Mouse (Mus musculus) embryonic facial prominence, embryonic 15.5 days (tissue): Measurements from ENCODE around the gene Arhgap42. TPM values are rescaled to one million over a fixed set of nuclear protein-coding genes. Genes with fewer than 3 reads are reported as not detected.

Experiments
- ATAC-seq: fragments of 200-750 bp; cut with Nextera tagmentation; 2 replicates; pipeline ENCODE4 v1.8.0; 2017; ENCODE audit warnings: low read depth, moderate TSS enrichment; ENCODE audit not compliant: insufficient number of reproducible peaks, low FRiP score, low TSS enrichment
- H3K27ac ChIP-seq: fragments of 300-500 bp; sonication (generic); replicated peaks from 2 replicates; pipeline ENCODE4 v1.5.1; 2015; ENCODE audit warnings: mild to moderate bottlenecking, inconsistent platforms
- H3K27me3 ChIP-seq: fragments of 300-500 bp; sonication (generic); 2 replicates; pipeline ENCODE4 v1.6.1; 2015; ENCODE audit warnings: inconsistent platforms
- H3K36me3 ChIP-seq: fragments of 300-500 bp; sonication (generic); 2 replicates; pipeline ENCODE4 v1.6.1; 2015; ENCODE audit warnings: mild to moderate bottlenecking, inconsistent platforms
- H3K4me1 ChIP-seq: fragments of 300-500 bp; sonication (generic); 2 replicates; pipeline ENCODE4 v1.6.1; 2015; ENCODE audit warnings: inconsistent platforms
- H3K4me2 ChIP-seq: fragments of 300-500 bp; sonication (generic); replicated peaks from 2 replicates; pipeline ENCODE4 v1.6.1; 2015; ENCODE audit warnings: mild to moderate bottlenecking, inconsistent platforms
- H3K4me3 ChIP-seq: fragments of 300-500 bp; sonication (generic); replicated peaks from 2 replicates; pipeline ENCODE4 v1.5.1; 2015; ENCODE audit warnings: mild to moderate bottlenecking, inconsistent platforms
- H3K9ac ChIP-seq: fragments of 300-500 bp; sonication (generic); 2 replicates; pipeline ENCODE4 v1.6.1; 2015; ENCODE audit warnings: inconsistent platforms
- H3K9me3 ChIP-seq: fragments of 300-500 bp; sonication (generic); replicated peaks from 2 replicates; pipeline ENCODE4 v1.6.1; 2016; ENCODE audit warnings: inconsistent platforms
- WGBS: fragments of 180-500 bp; shearing (Covaris S2); methylation state at CpG from one replicate; pipeline ENCODE4 v1.1.7; 2015; 5-methylcytosine and 5-hydroxymethylcytosine counted together
- polyA plus RNA-seq: library from polyadenylated mRNA; unstranded; fragments of >200 nt; fragmentation: Nextera tagmentation; extraction: Ambion mirVana; gene quantifications from 2 replicates; pipeline ENCODE4 v1.2.1, GENCODE M21; 2015

Arhgap42 gene
- 54.5 TPM in 2 replicates for polyA plus RNA-seq

- ATAC-seq, result peak; percentile 91
- no peaks in the 10 kb centered on the region for H3K27me3 ChIP-seq
- WGBS, result under 1% methylated on average over 78 of the region's 78 CpGs
These were observed at the start of gene Arhgap42 for GRCm38 (mm10) chr9:9238438-9239391. Gene Arhgap42 (minus strand): TSS chr9:9239101.

GRCm38 (mm10) chr9:9288140-9288539 lies 49.2 kb upstream of the Arhgap42 start:
- WGBS, result 82% methylated on average over 2 of the region's 2 CpGs
- H3K9me3 ChIP-seq, result no peaks in the 10 kb centered on the region

More at GRCm38 (mm10) chr9:9238438-9239391, at the start of gene Arhgap42:
- Histone ChIP-seq H3K36me3 (no peaks in the 10 kb centered on the region), H3K4me1 (peaks cover 11% of the 10 kb centered on the region), H3K4me2 (peak within 1 kb of the TSS; percentile 59), H3K4me3 (peak within 1 kb of the TSS; percentile 88), H3K9me3 (no peaks in the 10 kb centered on the region), H3K9ac (peak within 1 kb of the TSS; percentile 97), H3K27ac (peak within 1 kb of the TSS; percentile 97)

GRCm38 (mm10) chr9:9269305-9269704 lies 30.4 kb upstream of the Arhgap42 start:
- Histone ChIP-seq H3K9ac (no peak overlapping the region), H3K9me3 (no peaks in the 10 kb centered on the region), H3K27ac (no peak overlapping the region), H3K36me3 (no peaks in the 10 kb centered on the region), H3K4me2 (no peak overlapping the region), H3K4me1 (0 out of 2 replicates have a peak, but pooled peaks cover 4% of the 10 kb centered on the region), H3K27me3 (no peaks in the 10 kb centered on the region), H3K4me3 (no peak overlapping the region)
- WGBS, result 13% methylated on average over 2 of the region's 2 CpGs
- ATAC-seq, result no peak

More at GRCm38 (mm10) chr9:9288140-9288539, 49.2 kb upstream of the Arhgap42 start:
- no peak for ATAC-seq
- H3K4me1 ChIP-seq, result no peaks in the 10 kb centered on the region
- H3K9ac ChIP-seq, result no peak overlapping the region
- H3K27ac ChIP-seq, result no peak overlapping the region
- H3K36me3 ChIP-seq, result no peaks in the 10 kb centered on the region
- H3K27me3 ChIP-seq, result no peaks in the 10 kb centered on the region
- H3K4me2 ChIP-seq, result no peak overlapping the region
- H3K4me3 ChIP-seq, result no peak overlapping the region

- Histone ChIP-seq H3K4me3 (no peak overlapping the region), H3K27me3 (no peaks in the 10 kb centered on the region)
- 72% methylated on average over 6 of the region's 6 CpGs for WGBS
These were observed 29.0 kb upstream of the Arhgap42 start for GRCm38 (mm10) chr9:9267606-9268601.

GRCm38 (mm10) chr9:9263543-9263942 lies 24.6 kb upstream of the Arhgap42 start:
- no peaks in the 10 kb centered on the region for H3K36me3 ChIP-seq
- no peaks in the 10 kb centered on the region for H3K9me3 ChIP-seq
- peak; percentile 60; the same call in 1 of the 2 replicates for ATAC-seq
- H3K27ac ChIP-seq, result no peak overlapping the region
- 50% methylated on average over 1 of the region's 1 CpGs for WGBS
- no peaks in the 10 kb centered on the region for H3K27me3 ChIP-seq
- no peaks in the 10 kb centered on the region for H3K4me1 ChIP-seq
- H3K4me2 ChIP-seq, result no peak overlapping the region
- H3K4me3 ChIP-seq, result no peak overlapping the region
- no peak overlapping the region for H3K9ac ChIP-seq

More at GRCm38 (mm10) chr9:9267606-9268601, 29.0 kb upstream of the Arhgap42 start:
- Histone ChIP-seq H3K27ac (no peak overlapping the region), H3K4me2 (no peak overlapping the region), H3K4me1 (0 out of 2 replicates have a peak, but pooled peaks cover 4% of the 10 kb centered on the region), H3K9me3 (no peaks in the 10 kb centered on the region), H3K9ac (no peak overlapping the region), H3K36me3 (no peaks in the 10 kb centered on the region)
- no peak for ATAC-seq

- H3K27me3 ChIP-seq, result no peaks in the 10 kb centered on the region
- no peak overlapping the region for H3K4me2 ChIP-seq
- H3K27ac ChIP-seq, result no peak overlapping the region
- H3K9me3 ChIP-seq, result no peaks in the 10 kb centered on the region
- 82% methylated on average over 2 of the region's 2 CpGs for WGBS
- no peak for ATAC-seq
- H3K4me3 ChIP-seq, result no peak overlapping the region
- no peaks in the 10 kb centered on the region for H3K4me1 ChIP-seq
- no peak overlapping the region for H3K9ac ChIP-seq
- H3K36me3 ChIP-seq, result no peaks in the 10 kb centered on the region
These were observed 23.6 kb upstream of the Arhgap42 start for GRCm38 (mm10) chr9:9262479-9262878.

- Histone ChIP-seq H3K4me3 (no peak overlapping the region), H3K27me3 (no peaks in the 10 kb centered on the region), H3K36me3 (no peaks in the 10 kb centered on the region), H3K27ac (no peak overlapping the region), H3K4me1 (no peaks in the 10 kb centered on the region), H3K9ac (no peak overlapping the region), H3K9me3 (no peaks in the 10 kb centered on the region), H3K4me2 (no peak overlapping the region)
- WGBS, result 83% methylated on average over 1 of the region's 1 CpGs
- no peak for ATAC-seq
These were observed 15.9 kb upstream of the Arhgap42 start for GRCm38 (mm10) chr9:9254764-9255163.

- no peaks in the 10 kb centered on the region for H3K36me3 ChIP-seq
- H3K4me3 ChIP-seq, result no peak overlapping the region
- H3K4me2 ChIP-seq, result no peak overlapping the region
- H3K27me3 ChIP-seq, result no peaks in the 10 kb centered on the region
- H3K27ac ChIP-seq, result no peak overlapping the region
- WGBS, result 52% methylated on average over 2 of the region's 2 CpGs
- H3K4me1 ChIP-seq, result no peaks in the 10 kb centered on the region
- no peak for ATAC-seq
- H3K9me3 ChIP-seq, result no peaks in the 10 kb centered on the region
- no peak overlapping the region for H3K9ac ChIP-seq
These were observed 9.6 kb upstream of the Arhgap42 start for GRCm38 (mm10) chr9:9248529-9248928.

- Histone ChIP-seq H3K4me1 (no peaks in the 10 kb centered on the region), H3K9me3 (no peaks in the 10 kb centered on the region)
These were observed 7.1 kb upstream of the Arhgap42 start for GRCm38 (mm10) chr9:9245994-9246393.

GRCm38 (mm10) chr9:9243834-9244233 lies 4.9 kb upstream of the Arhgap42 start:
- Histone ChIP-seq H3K4me2 (no peak overlapping the region), H3K9ac (no peak overlapping the region), H3K9me3 (no peaks in the 10 kb centered on the region), H3K27me3 (no peaks in the 10 kb centered on the region), H3K27ac (no peak overlapping the region), H3K4me1 (no peaks in the 10 kb centered on the region), H3K4me3 (no peak overlapping the region), H3K36me3 (no peaks in the 10 kb centered on the region)
- 53% methylated on average over 4 of the region's 4 CpGs for WGBS
- no peak for ATAC-seq

More at GRCm38 (mm10) chr9:9245994-9246393, 7.1 kb upstream of the Arhgap42 start:
- no peaks in the 10 kb centered on the region for H3K36me3 ChIP-seq
- 0 out of 2 replicates have a peak overlapping the region, but pooled peaks have one; percentile 4 for H3K27ac ChIP-seq
- H3K9ac ChIP-seq, result no peak overlapping the region
- no peaks in the 10 kb centered on the region for H3K27me3 ChIP-seq
- no peak for ATAC-seq
- no peak overlapping the region for H3K4me2 ChIP-seq
- no peak overlapping the region for H3K4me3 ChIP-seq
